Mouse (Mus musculus) heart, embryonic 11.5 days (tissue): ENCODE data around the gene Plk3. TPM values are rescaled to one million over a fixed set of nuclear protein-coding genes. Genes with fewer than 3 reads are reported as not detected.
A peak's percentile ranks its signal among the peaks of the same experiment; 100 is the strongest.

Source experiments
- ATAC-seq: fragments of 200-750 bp; cut with Nextera tagmentation; replicated peaks from 2 replicates; pipeline ENCODE4 v1.8.0; 2017; ENCODE audit warnings: moderate library complexity; ENCODE audit not compliant: insufficient number of reproducible peaks, low FRiP score, low TSS enrichment
- H3K27ac ChIP-seq: fragments of 300-500 bp; sonication (generic); 2 replicates; pipeline ENCODE4 v1.5.1; 2014; ENCODE audit warnings: mild to moderate bottlenecking, low read depth, low read length
- H3K27me3 ChIP-seq: fragments of 300-500 bp; sonication (generic); 2 replicates; pipeline ENCODE4 v1.6.1; 2014; ENCODE audit warnings: mild to moderate bottlenecking, low read length, mixed read lengths; ENCODE audit not compliant: control insufficient read depth, insufficient read depth
- H3K36me3 ChIP-seq: fragments of 300-500 bp; sonication (generic); 2 replicates; pipeline ENCODE4 v1.6.1; 2014; ENCODE audit warnings: mild to moderate bottlenecking, low read length, moderate library complexity, mixed read lengths; ENCODE audit not compliant: control insufficient read depth, insufficient read depth
- H3K4me1 ChIP-seq: fragments of 300-500 bp; sonication (generic); 2 replicates; pipeline ENCODE4 v1.6.1; 2014; ENCODE audit warnings: low read length; ENCODE audit not compliant: control insufficient read depth, insufficient read depth
- H3K4me2 ChIP-seq: fragments of 300-500 bp; sonication (generic); 2 replicates; pipeline ENCODE4 v1.6.1; 2014; ENCODE audit warnings: mild to moderate bottlenecking, moderate library complexity
- H3K4me3 ChIP-seq: fragments of 300-500 bp; sonication (generic); 2 replicates; pipeline ENCODE4 v1.5.1; 2014; ENCODE audit warnings: low read depth, low read length
- H3K9ac ChIP-seq: fragments of 300-500 bp; sonication (generic); 2 replicates; pipeline ENCODE4 v1.6.1; 2014; ENCODE audit warnings: mild to moderate bottlenecking, low read depth, low read length, moderate library complexity
- H3K9me3 ChIP-seq: fragments of 300-500 bp; sonication (generic); replicated peaks from 2 replicates; pipeline ENCODE4 v1.6.1; 2016; ENCODE audit warnings: low read length; ENCODE audit not compliant: control insufficient read depth
- WGBS: fragments of 180-500 bp; shearing (Covaris S2); extraction: QIAGEN DNeasy Blood & Tissue Kit; methylation state at CpG from one replicate; pipeline ENCODE4 v1.1.7; 2014; ENCODE audit not compliant: insufficient replicate concordance; 5-methylcytosine and 5-hydroxymethylcytosine counted together
- polyA plus RNA-seq: library from polyadenylated mRNA; unstranded; fragments of >200 nt; fragmentation: Nextera tagmentation; extraction: Ambion mirVana; gene quantifications from 2 replicates; pipeline ENCODE4 v1.2.1, GENCODE M21; 2014

The Plk3 gene
- polyA plus RNA-seq, 1 experiment from 2014 or later: 1.3 TPM

DNA sequence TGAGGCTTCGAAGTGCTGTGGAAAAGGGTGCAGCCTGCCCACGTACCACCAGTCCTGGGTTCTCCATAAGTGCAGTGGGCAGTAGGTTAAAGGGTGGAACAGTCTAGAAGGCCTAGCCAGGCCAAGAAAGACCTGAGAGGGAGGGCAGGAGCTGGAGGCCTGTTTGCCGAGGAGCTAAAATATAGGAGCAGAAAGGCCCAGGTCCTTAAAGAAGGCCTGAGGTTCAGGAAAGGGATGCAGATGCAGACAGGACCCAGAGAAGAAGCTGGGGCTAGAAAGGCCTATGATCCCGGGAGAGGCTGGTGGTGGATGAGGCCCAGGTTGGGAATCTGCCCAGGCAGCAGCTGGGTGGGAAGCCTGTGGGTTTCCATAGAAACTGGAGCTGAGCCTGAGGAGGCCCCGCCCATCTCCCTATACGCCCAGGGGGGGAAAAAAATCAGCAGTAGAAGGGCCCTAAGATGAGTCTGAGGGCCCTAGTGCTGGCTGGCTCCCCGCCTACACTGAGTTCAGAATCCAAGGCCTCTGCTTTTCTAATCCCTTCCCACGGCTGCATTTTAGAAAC lies 8.3 kb downstream of the Plk3 start, which contains the start of gene Btbd19:
Gene Btbd19 (minus strand): TSS at position 378 of the 562 bp plus-strand sequence.
- H3K9ac ChIP-seq: peak within 1 kb of the TSS; percentile 56
- ATAC-seq: peak; percentile 40; the same call in 1 of the 2 replicates
- H3K4me1 ChIP-seq: peaks cover 17% of the 10 kb centered on the region
- H3K4me3 ChIP-seq: no peak within 1 kb of the TSS
- H3K27me3 ChIP-seq: 0 out of 2 replicates have a peak, but pooled peaks cover under 1% of the 10 kb centered on the region
- peak within 1 kb of the TSS; percentile 16 for H3K4me2 ChIP-seq
- peak within 1 kb of the TSS; percentile 86 for H3K27ac ChIP-seq
- H3K36me3 ChIP-seq: no peaks in the 10 kb centered on the region
- WGBS: 40% methylated on average over 8 of the region's 8 CpGs
- H3K9me3 ChIP-seq: no peaks in the 10 kb centered on the region

DNA sequence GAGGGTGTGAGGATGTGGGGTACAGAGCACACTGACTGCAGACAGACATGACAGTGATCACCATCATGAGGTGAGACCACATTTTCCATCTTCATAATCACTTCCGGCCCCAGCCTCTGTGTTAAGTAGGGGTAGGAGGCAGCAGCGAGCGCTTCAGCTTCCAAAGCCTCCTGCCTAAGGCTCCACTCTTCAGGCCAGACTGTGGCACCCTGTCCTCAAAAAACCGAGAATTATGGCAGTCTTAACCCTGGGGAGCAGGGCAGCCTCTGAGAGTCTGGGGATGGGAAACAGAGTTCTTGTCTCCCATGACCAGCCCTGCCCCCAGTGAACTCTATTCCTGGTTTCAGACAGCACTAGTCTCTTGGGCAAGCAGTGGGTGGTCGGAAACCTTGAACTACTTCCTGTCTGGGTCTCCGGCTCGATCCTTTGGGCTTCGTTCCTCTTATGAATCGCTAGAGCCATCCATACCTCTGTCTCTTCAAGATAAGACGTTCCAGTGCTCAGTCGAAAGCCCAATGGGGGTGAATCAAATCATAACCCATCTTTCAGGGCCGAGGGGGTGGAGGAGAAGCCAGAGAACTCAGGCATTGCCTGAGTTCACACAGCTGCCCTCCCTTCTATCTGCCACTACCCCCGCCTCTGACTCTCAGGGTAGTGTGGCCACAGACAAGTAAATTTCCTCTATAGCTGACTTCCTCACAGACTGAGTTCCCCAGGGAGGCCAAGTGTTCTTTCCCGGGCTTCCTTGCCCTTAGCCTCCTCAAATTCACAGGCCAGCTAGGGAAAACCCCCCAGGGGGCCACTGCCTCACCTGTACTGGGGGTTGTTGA lies 9.0 kb downstream of the Plk3 start:
- H3K27ac ChIP-seq: peak overlapping the region; percentile 86
- H3K27me3 ChIP-seq: no peaks in the 10 kb centered on the region
- ATAC-seq: no peak
- H3K4me1 ChIP-seq: peaks cover 20% of the 10 kb centered on the region
- peak overlapping the region; percentile 16 for H3K4me2 ChIP-seq
- H3K9me3 ChIP-seq: no peaks in the 10 kb centered on the region
- 50% methylated on average over 14 of the region's 14 CpGs for WGBS
- peak overlapping the region; percentile 56 for H3K9ac ChIP-seq
- H3K4me3 ChIP-seq: no peak overlapping the region
- H3K36me3 ChIP-seq: no peaks in the 10 kb centered on the region

DNA sequence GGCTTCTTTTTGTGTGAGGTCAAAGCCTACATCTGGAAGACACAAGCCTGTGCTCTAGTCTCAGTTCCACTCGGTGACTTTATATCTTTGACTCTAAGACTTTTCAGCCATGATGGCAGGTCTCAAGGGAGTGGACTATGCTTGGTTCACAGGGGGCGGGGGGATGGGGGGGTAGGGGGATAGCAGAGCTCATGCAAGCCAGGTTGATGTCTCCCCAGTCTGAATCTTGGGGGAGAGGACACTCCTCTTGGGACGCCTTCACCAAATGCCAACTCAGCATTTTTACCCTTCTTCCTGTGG lies 9.6 kb downstream of the Plk3 start:
- Histone ChIP-seq H3K27ac (no peak overlapping the region), H3K4me2 (no peak overlapping the region), H3K9ac (no peak overlapping the region), H3K36me3 (no peaks in the 10 kb centered on the region), H3K27me3 (no peaks in the 10 kb centered on the region), H3K9me3 (no peaks in the 10 kb centered on the region), H3K4me1 (peaks cover 21% of the 10 kb centered on the region), H3K4me3 (no peak overlapping the region)
- WGBS: 71% methylated on average over 3 of the region's 3 CpGs
- ATAC-seq: no peak

DNA sequence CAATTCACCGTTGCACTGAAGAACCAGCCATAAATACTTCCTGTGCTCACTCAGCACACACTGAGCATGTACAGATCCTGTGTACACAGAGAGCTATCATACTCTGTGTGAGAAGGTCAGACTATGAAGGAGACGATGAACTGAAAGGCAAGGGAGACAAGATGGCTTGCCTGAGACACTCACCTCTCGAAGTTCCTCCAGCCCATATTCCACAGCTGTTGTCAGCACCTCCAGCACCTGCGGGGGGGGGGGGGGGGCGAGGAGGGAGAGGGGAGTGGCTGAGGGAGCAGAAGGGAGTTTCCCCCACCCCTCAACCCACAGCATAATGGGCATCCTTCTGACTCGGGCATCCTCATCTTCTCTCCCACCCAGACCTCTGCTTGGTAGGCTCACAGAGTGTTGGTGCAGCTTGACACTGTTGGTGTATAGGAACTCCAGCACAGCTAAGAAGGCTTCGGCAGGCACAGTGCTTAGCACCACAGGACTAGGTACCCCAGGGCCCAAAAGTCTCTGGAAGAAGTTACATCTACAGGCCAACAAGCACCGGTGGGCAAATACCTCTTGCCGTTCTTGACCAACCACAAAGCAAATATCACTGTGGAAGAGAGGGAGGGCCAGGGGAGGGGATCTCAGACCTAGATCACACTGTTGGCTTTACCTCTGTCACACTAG lies 10.1 kb downstream of the Plk3 start:
- Histone ChIP-seq H3K4me2 (no peak overlapping the region), H3K36me3 (no peaks in the 10 kb centered on the region), H3K9ac (no peak overlapping the region), H3K27me3 (no peaks in the 10 kb centered on the region), H3K4me1 (peaks cover 21% of the 10 kb centered on the region), H3K4me3 (no peak overlapping the region), H3K9me3 (no peaks in the 10 kb centered on the region), H3K27ac (no peak overlapping the region)
- ATAC-seq: no peak
- 79% methylated on average over 7 of the region's 9 CpGs for WGBS

DNA sequence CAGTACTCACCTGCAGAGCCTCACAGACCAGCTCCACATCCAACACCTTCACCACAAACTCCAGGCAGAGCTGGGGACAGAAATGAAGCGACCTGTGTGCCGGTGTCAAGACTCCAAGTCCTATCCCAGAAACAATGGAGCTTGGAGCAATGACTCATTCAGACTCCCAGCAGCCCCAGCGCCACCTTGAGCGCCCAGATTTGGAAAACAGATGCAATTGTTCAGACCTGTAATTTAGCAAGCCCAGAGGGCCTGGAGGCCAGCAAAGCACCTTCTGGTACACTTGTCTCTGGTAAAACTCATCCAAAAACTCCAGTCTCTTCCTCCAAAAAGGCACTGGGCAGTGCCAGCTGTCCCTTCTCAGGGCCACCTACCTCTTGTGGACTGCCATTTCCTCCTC lies 11.6 kb downstream of the Plk3 start:
- ATAC-seq: no peak
- Histone ChIP-seq H3K4me1 (peaks cover 21% of the 10 kb centered on the region), H3K27me3 (no peaks in the 10 kb centered on the region), H3K4me2 (no peak overlapping the region), H3K9me3 (no peaks in the 10 kb centered on the region), H3K27ac (no peak overlapping the region), H3K4me3 (no peak overlapping the region), H3K36me3 (no peaks in the 10 kb centered on the region), H3K9ac (no peak overlapping the region)
- WGBS: 80% methylated on average over 4 of the region's 4 CpGs

DNA sequence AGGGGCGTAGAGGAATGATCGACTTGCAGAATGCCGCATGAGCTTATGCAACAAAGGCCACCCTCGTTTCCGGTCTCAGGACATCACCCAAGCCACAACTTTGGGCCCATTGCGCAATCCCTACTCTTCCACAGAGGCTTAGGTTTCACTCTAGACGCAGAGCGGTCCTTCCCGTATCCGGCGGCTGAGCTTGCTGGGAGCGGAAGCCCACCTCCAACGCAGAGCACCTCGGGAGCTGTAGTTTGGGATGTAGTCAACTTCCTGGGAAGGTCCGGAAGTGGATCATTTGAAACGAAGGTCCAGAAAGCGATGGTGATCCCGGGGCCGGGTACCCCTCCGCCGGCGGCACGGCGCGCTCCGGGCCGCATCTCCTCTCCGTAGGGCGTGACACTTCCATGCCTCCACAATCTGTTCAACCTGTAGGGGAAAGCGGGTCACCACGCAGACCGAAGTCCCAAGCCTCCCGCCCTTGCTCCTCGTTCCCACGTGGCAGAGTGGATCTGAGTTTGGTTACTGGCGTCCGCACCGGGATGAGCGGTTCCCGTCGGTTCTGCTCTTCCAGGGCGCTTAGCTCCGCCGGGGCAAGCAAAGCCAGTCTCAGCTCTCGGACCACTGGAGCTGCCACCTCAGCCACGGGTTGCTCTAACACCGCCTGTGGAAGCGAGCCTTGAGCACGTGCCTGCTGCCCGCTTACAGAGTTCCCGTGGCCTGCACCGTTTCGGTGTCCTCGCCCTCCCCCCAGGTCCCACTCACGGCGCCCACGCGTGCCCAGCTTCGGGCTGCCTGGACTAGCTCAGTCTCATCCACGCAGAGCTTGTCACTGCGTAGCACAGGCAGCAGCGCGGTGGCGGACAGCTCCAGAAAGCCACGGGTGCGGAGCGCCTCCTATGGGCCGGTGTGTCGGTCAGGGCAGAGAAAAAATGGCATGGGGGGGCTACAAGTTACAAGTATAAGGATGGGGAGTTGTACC lies 13.0 kb downstream of the Plk3 start:
- under 1% methylated on average over 69 of the region's 69 CpGs for WGBS
- no peaks in the 10 kb centered on the region for H3K36me3 ChIP-seq
- peak overlapping the region; percentile 83 for H3K9ac ChIP-seq
- H3K4me1 ChIP-seq: peaks cover 17% of the 10 kb centered on the region
- ATAC-seq: peak; percentile 89
- peak overlapping the region; percentile 89 for H3K27ac ChIP-seq
- no peaks in the 10 kb centered on the region for H3K27me3 ChIP-seq
- H3K4me3 ChIP-seq: peak overlapping the region; percentile 54
- no peaks in the 10 kb centered on the region for H3K9me3 ChIP-seq
- H3K4me2 ChIP-seq: peak overlapping the region; percentile 100

DNA sequence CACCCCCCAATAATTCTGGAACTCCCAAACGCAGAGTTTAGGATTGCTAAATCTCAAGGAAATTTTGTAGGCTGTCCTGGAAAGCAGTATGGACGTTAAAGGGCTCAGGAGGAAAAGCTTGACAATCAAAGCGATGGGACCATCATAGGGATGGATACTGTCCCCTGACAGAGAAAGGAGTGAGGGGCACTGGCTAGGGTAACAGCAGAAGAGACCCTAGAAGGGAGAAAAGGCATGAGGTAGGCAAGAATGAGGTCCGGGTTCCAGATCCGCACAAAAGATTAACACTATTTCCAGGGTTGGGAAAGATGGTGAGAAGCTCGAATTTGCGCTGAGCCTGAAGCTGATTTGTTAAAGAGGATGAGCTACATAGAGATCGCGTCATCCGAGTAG lies 13.7 kb downstream of the Plk3 start:
- peak overlapping the region; percentile 89 for H3K27ac ChIP-seq
- no peaks in the 10 kb centered on the region for H3K9me3 ChIP-seq
- 6% methylated on average over 10 of the region's 10 CpGs for WGBS
- H3K4me3 ChIP-seq: peak overlapping the region; percentile 54
- ATAC-seq: no peak
- no peaks in the 10 kb centered on the region for H3K27me3 ChIP-seq
- no peaks in the 10 kb centered on the region for H3K36me3 ChIP-seq
- peak overlapping the region; percentile 100 for H3K4me2 ChIP-seq
- H3K4me1 ChIP-seq: peaks cover 11% of the 10 kb centered on the region; the same call in 1 of the 2 replicates
- H3K9ac ChIP-seq: peak overlapping the region; percentile 83

DNA sequence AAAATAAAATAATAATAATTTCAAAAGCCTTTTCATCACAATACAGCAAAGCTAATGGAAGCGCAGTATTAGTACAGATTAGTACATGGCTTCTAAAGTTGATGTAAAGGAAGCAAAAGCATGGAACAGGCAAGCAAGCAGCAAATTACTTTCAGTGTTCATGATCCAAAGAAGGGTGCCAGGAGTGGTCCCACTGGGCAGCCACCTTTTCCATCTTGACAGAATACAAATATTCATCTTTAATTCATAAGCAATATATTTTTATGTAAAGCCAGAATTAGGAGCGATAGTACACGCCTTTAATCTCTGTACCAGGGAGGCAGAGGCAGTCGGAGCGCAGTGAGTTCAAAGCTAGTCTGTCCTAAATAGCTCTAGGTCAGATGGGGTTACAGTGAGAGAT lies 14.1 kb downstream of the Plk3 start:
- 70% methylated on average over 5 of the region's 5 CpGs for WGBS
- H3K9me3 ChIP-seq: no peaks in the 10 kb centered on the region
- peak overlapping the region; percentile 89; the same call in 1 of the 2 replicates for H3K27ac ChIP-seq
- peak overlapping the region; percentile 83 for H3K9ac ChIP-seq
- H3K4me1 ChIP-seq: peaks cover 8% of the 10 kb centered on the region; the same call in 1 of the 2 replicates
- no peaks in the 10 kb centered on the region for H3K27me3 ChIP-seq
- peak overlapping the region; percentile 54 for H3K4me3 ChIP-seq
- no peak for ATAC-seq
- no peaks in the 10 kb centered on the region for H3K36me3 ChIP-seq
- peak overlapping the region; percentile 100 for H3K4me2 ChIP-seq
